Mouse (Mus musculus): ENCODE measurements around the gene Osm.

Gene Osm

GRCm38 (mm10) chr11:4235665-4236545, at the start of gene Osm:
Osm (plus strand) TSS chr11:4236420.
- in situ Hi-C loops (cut with MboI; ENCODE audit: low pct_unique_long_range_greater_than_20kb in 1 of 2, low sequenced_read_pairs in 2 of 2, unreplicated experiment in 1 of 2) = no loop called here

- in situ Hi-C loops (cut with MboI; ENCODE audit: low pct_unique_long_range_greater_than_20kb in 1 of 2, low sequenced_read_pairs in 2 of 2, unreplicated experiment in 1 of 2) = no loop called here
Measured at GRCm38 (mm10) chr11:4186486-4187317, 49.5 kb upstream of the Osm start, which contains the start of gene Tbc1d10a. Tbc1d10a (plus strand) TSS chr11:4186789.

GRCm38 (mm10) chr11:4187318-4187700, 48.9 kb upstream of the Osm start:
- in situ Hi-C loops (cut with MboI; ENCODE audit: low pct_unique_long_range_greater_than_20kb in 1 of 2, low sequenced_read_pairs in 2 of 2, unreplicated experiment in 1 of 2) = no loop called here

- in situ Hi-C loops (cut with MboI; ENCODE audit: low pct_unique_long_range_greater_than_20kb in 1 of 2, low sequenced_read_pairs in 2 of 2, unreplicated experiment in 1 of 2) = no loop called here
Measured at GRCm38 (mm10) chr11:4189182-4189581, 47.0 kb upstream of the Osm start.

GRCm38 (mm10) chr11:4190677-4191076, 45.5 kb upstream of the Osm start:
- in situ Hi-C loops (cut with MboI; ENCODE audit: low pct_unique_long_range_greater_than_20kb in 1 of 2, low sequenced_read_pairs in 2 of 2, unreplicated experiment in 1 of 2) = no loop called here

- in situ Hi-C loops (cut with MboI; ENCODE audit: low pct_unique_long_range_greater_than_20kb in 1 of 2, low sequenced_read_pairs in 2 of 2, unreplicated experiment in 1 of 2) = no loop called here
Measured at GRCm38 (mm10) chr11:4192757-4193156, 43.5 kb upstream of the Osm start.

- in situ Hi-C loops (cut with MboI; ENCODE audit: low pct_unique_long_range_greater_than_20kb in 1 of 2, low sequenced_read_pairs in 2 of 2, unreplicated experiment in 1 of 2) = no loop called here
Measured at GRCm38 (mm10) chr11:4193420-4193819, 42.8 kb upstream of the Osm start.

GRCm38 (mm10) chr11:4195597-4196031, 40.6 kb upstream of the Osm start:
- in situ Hi-C loops (cut with MboI; ENCODE audit: low pct_unique_long_range_greater_than_20kb in 1 of 2, low sequenced_read_pairs in 2 of 2, unreplicated experiment in 1 of 2) = no loop called here

- in situ Hi-C loops (cut with MboI; ENCODE audit: low pct_unique_long_range_greater_than_20kb in 1 of 2, low sequenced_read_pairs in 2 of 2, unreplicated experiment in 1 of 2) = no loop called here
Measured at GRCm38 (mm10) chr11:4196636-4197035, 39.6 kb upstream of the Osm start.

GRCm38 (mm10) chr11:4197691-4198090, 38.5 kb upstream of the Osm start:
- in situ Hi-C loops (cut with MboI; ENCODE audit: low pct_unique_long_range_greater_than_20kb in 1 of 2, low sequenced_read_pairs in 2 of 2, unreplicated experiment in 1 of 2) = no loop called here

GRCm38 (mm10) chr11:4201981-4202700, 34.1 kb upstream of the Osm start:
- in situ Hi-C loops (cut with MboI; ENCODE audit: low pct_unique_long_range_greater_than_20kb in 1 of 2, low sequenced_read_pairs in 2 of 2, unreplicated experiment in 1 of 2) = no loop called here

GRCm38 (mm10) chr11:4202995-4203704, 33.1 kb upstream of the Osm start:
- in situ Hi-C loops (cut with MboI; ENCODE audit: low pct_unique_long_range_greater_than_20kb in 1 of 2, low sequenced_read_pairs in 2 of 2, unreplicated experiment in 1 of 2) = no loop called here

- in situ Hi-C loops (cut with MboI; ENCODE audit: low pct_unique_long_range_greater_than_20kb in 1 of 2, low sequenced_read_pairs in 2 of 2, unreplicated experiment in 1 of 2) = no loop called here
Measured at GRCm38 (mm10) chr11:4203705-4204074, 32.5 kb upstream of the Osm start.

- in situ Hi-C loops (cut with MboI; ENCODE audit: low pct_unique_long_range_greater_than_20kb in 1 of 2, low sequenced_read_pairs in 2 of 2, unreplicated experiment in 1 of 2) = no loop called here
Measured at GRCm38 (mm10) chr11:4205097-4205655, 31.0 kb upstream of the Osm start.

GRCm38 (mm10) chr11:4205951-4206350, 30.3 kb upstream of the Osm start:
- in situ Hi-C loops (cut with MboI; ENCODE audit: low pct_unique_long_range_greater_than_20kb in 1 of 2, low sequenced_read_pairs in 2 of 2, unreplicated experiment in 1 of 2) = no loop called here

- in situ Hi-C loops (cut with MboI; ENCODE audit: low pct_unique_long_range_greater_than_20kb in 1 of 2, low sequenced_read_pairs in 2 of 2, unreplicated experiment in 1 of 2) = no loop called here
Measured at GRCm38 (mm10) chr11:4206563-4206962, 29.7 kb upstream of the Osm start.

- in situ Hi-C loops (cut with MboI; ENCODE audit: low pct_unique_long_range_greater_than_20kb in 1 of 2, low sequenced_read_pairs in 2 of 2, unreplicated experiment in 1 of 2) = no loop called here
Measured at GRCm38 (mm10) chr11:4207655-4208054, 28.6 kb upstream of the Osm start.

GRCm38 (mm10) chr11:4209556-4209955, 26.7 kb upstream of the Osm start:
- in situ Hi-C loops (cut with MboI; ENCODE audit: low pct_unique_long_range_greater_than_20kb in 1 of 2, low sequenced_read_pairs in 2 of 2, unreplicated experiment in 1 of 2) = no loop called here

Data from mouse embryonic stem cell (cell line).